Mouse (Mus musculus) lung, postnatal 0 days (tissue): ENCODE measurements around the gene Mbnl2.

ENCODE experiments used
- CTCF ChIP-seq: IDR thresholded peaks from 2 replicates; pipeline ENCODE4 v1.5.1; 2016; ENCODE audit warnings: antibody characterized with exemption, mild to moderate bottlenecking
- EP300 ChIP-seq: IDR thresholded peaks from 2 replicates; pipeline ENCODE4 v1.6.1; 2016; ENCODE audit warnings: antibody characterized with exemption, mild to moderate bottlenecking, control low read depth

DNA sequence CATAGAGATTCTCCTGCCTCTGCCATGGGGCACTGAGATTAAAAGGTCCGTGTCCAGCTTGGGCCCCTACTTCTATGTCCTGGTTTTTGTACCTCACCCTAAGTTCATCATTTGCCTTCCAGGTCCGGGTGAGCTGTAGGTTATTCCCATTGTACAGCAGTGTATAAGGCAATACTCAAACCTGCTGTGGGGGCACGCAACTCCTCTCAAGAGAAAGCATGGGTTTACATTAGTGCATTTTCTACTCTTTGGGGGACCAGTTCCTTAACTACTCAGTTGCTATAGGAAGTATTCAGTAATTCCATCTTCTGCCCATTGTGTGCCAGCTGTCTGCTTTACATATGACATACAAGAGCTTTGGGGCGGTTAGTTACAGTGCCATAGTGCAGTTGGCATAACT, 205.5 kb downstream of the Mbnl2 start:
- TF ChIP-seq CTCF (no peak), EP300 (no peak)
